Mouse (Mus musculus): Measurements from ENCODE around the gene Gm12845. TPM values are rescaled to one million over a fixed set of nuclear protein-coding genes. Genes with fewer than 3 reads are reported as not detected.

The Gm12845 gene
- not detected in 2 replicates for polyA plus RNA-seq (2012)

GRCm38 (mm10) chr4:117724112-117724511 lies at the start of gene Gm12845:
Gene Gm12845 (plus strand): TSS chr4:117724412.

DNA sequence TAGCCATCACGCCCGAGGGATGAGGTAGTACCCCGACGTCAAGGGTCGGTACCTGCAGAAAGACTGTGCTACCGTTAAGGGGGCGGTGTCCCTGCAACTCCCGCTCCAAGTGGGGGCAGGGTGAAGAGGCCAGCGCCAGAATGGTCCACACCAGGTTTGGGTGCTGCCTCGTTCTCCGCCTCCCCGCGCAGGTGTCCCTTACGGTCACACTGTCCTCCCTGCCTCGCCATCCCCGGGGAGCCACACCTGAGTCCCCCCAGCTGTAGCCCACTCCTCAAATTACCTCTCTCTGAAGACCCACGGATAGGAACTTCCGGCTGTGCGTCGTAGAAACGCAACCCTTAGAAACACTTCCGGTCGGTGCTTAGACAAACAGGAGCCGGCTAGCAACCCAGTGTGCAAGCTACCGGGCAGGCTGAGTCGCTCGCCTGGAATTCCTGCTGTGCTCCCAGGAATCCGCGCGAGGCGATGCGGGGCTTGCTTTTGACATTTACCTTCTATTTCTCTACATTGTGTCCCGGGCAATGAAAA lies 42.2 kb upstream of the Gm12845 start, which contains the start of gene Dmap1:
TSS of gene Dmap1 (minus strand) at position 343 of the 531 bp plus-strand sequence.

GRCm38 (mm10) chr4:117765416-117765815 lies 41.2 kb downstream of the Gm12845 start, which contains the start of gene Klf17:
Gene Klf17 (minus strand): TSS chr4:117765648.

Other genes with a start within 250 kb of the Gm12845 start
- gene Rnf220, start 227.4 kb upstream of the Gm12845 start, polyA plus RNA-seq (2012): 108 and 142 TPM in 2 replicates
- gene Eri3, start 174.0 kb upstream of the Gm12845 start, polyA plus RNA-seq (2012): 223 and 259 TPM in 2 replicates
- 30.7 and 31.2 TPM in 2 replicates for gene Dmap1, start 42.1 kb upstream of the Gm12845 start, polyA plus RNA-seq (2012)
- gene Klf17, start 41.2 kb downstream of the Gm12845 start, polyA plus RNA-seq (2012): not detected in 2 replicates
- gene Slc6a9, start 110.1 kb downstream of the Gm12845 start, polyA plus RNA-seq (2012): 1.1 and 1.2 TPM in 2 replicates
- not detected in 2 replicates for gene Ccdc24, start 148.1 kb downstream of the Gm12845 start, polyA plus RNA-seq (2012)
- 0.61 and 0.83 TPM in 2 replicates for gene B4galt2, start 159.1 kb downstream of the Gm12845 start, polyA plus RNA-seq (2012)
- gene Atp6v0b, start 162.9 kb downstream of the Gm12845 start, polyA plus RNA-seq (2012): 289 and 357 TPM in 2 replicates
- gene Dph2, start 167.6 kb downstream of the Gm12845 start, polyA plus RNA-seq (2012): 11.4 and 13.0 TPM in 2 replicates
- 20.6 and 24.3 TPM in 2 replicates for gene Ipo13, start 190.6 kb downstream of the Gm12845 start, polyA plus RNA-seq (2012)
- gene Artn, start 205.4 kb downstream of the Gm12845 start, polyA plus RNA-seq (2012): 0.20 and 0.26 TPM in 2 replicates

Data from megakaryocyte-erythroid progenitor cell, adult 5 weeks (primary cell).